Mouse (Mus musculus) megakaryocyte, embryonic 14.5 days (primary cell): ENCODE data around the gene Gimap9.

Source experiments
- FLI1 ChIP-seq: IDR thresholded peaks from 2 replicates; pipeline ENCODE4 v1.6.1; 2012; ENCODE audit warnings: low read length, inconsistent platforms, mixed read lengths
- GATA1 ChIP-seq: IDR thresholded peaks from 3 replicates; pipeline ENCODE4 v1.6.1; 2012; ENCODE audit warnings: mixed read lengths, low read length, inconsistent platforms, borderline replicate concordance

GRCm38 (mm10) chr6:48698888-48699287 is 23.0 kb downstream of the Gimap9 start:
- TF ChIP-seq GATA1 (no peak), FLI1 (no peak)
